Mouse (Mus musculus) limb, embryonic 10.5 days (tissue): ENCODE results near the gene Gpx8. TPM values are rescaled to one million over a fixed set of nuclear protein-coding genes. Genes with fewer than 3 reads are reported as not detected.
"Not testable (repeated sequence)": the region's sequence is repeated elsewhere in the genome, so short reads cannot be mapped to it uniquely, and the experiment has no call there.

Experiments
- DNase-seq: peaks from one replicate; pipeline ENCODE4 v3.0.0-alpha.2; 2017; ENCODE audit warnings: low spot score
- H3K27ac ChIP-seq: fragments of 300-500 bp; sonication (generic); 2 replicates; pipeline ENCODE4 v1.5.1; 2016; ENCODE audit warnings: mild to moderate bottlenecking
- H3K27me3 ChIP-seq: fragments of 300-500 bp; sonication (generic); 2 replicates; pipeline ENCODE4 v1.6.1; 2016; ENCODE audit warnings: low read depth, mild to moderate bottlenecking; ENCODE audit not compliant: poor library complexity, severe bottlenecking
- H3K36me3 ChIP-seq: fragments of 300-500 bp; sonication (generic); 2 replicates; pipeline ENCODE4 v1.6.1; 2016; ENCODE audit warnings: mild to moderate bottlenecking, moderate library complexity
- H3K4me1 ChIP-seq: fragments of 300-500 bp; sonication (generic); 2 replicates; pipeline ENCODE4 v1.6.1; 2016
- H3K4me3 ChIP-seq: fragments of 300-500 bp; sonication (generic); 2 replicates; pipeline ENCODE4 v1.5.1; 2016; ENCODE audit warnings: mild to moderate bottlenecking, moderate library complexity
- H3K9me3 ChIP-seq: fragments of 300-500 bp; sonication (generic); replicated peaks from 2 replicates; pipeline ENCODE4 v1.6.1; 2016; ENCODE audit warnings: mild to moderate bottlenecking
- WGBS: fragments of 180-500 bp; shearing (Covaris S2); methylation state at CpG from one replicate; pipeline ENCODE4 v1.1.7; 2016; 5-methylcytosine and 5-hydroxymethylcytosine counted together
- microRNA counts: library from miRNA; unstranded; fragments of <30 nt; microRNA quantifications from one replicate; lab custom pipeline; 2017
- microRNA-seq: library from miRNA; unstranded; fragments of <30 nt; microRNA quantifications from one replicate; pipeline ENCODE4, GENCODE M21; 2017
- polyA plus RNA-seq: library from polyadenylated mRNA; unstranded; fragments of >200 nt; fragmentation: Nextera tagmentation; extraction: Ambion mirVana; gene quantifications from 2 replicates; pipeline ENCODE4 v1.2.1, GENCODE M21; 2016

Gpx8 gene
- polyA plus RNA-seq, 1 experiment from 2014 or later: 98.7 TPM

DNA sequence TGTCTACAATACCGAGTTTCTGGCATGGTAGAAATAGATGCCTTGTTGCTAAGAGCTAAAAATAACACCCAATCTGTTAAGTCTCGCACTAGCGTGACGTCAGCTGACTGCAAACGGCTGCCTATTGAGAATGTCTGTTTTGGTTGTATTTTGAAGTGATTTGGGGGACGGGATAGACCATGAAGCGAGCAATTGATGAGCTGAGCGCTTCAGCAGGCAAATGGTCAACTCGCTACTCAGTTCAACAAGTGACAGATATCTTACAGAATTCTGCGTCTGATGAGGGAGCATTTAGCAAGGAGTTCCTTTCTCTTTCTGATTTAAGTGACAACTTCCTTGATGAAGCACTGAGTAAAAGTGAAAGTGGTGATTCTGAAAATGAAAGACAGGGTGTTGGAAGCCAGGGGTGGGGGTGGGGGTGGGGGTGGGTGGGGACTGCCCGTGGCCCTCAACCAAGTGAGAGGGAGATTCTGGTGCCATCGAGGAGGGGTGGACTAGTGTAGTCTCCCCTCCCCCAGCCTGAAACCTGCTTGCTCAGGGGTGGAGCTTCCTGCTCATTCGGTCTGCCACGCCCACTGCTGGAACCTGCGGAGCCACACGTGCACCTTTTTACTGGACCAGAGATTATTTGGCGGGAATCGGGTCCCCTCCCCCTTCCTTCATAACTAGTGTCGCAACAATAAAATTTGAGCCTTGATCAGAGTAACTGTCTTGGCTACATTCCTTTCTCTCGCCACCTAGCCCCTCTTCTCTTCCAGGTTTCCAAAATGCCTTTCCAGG is 32.8 kb downstream of the Gpx8 start:
- not testable (repeated sequence) for H3K27me3 ChIP-seq, H3K36me3 ChIP-seq, H3K27ac ChIP-seq, H3K4me3 ChIP-seq, H3K4me1 ChIP-seq, H3K9me3 ChIP-seq, DNase-seq
- 55% methylated on average over 20 of the region's 20 CpGs for WGBS

- DNase-seq: no peak
- Histone ChIP-seq H3K36me3 (no peaks in the 10 kb centered on the region), H3K9me3 (no peaks in the 10 kb centered on the region), H3K4me3 (no peak overlapping the region), H3K27ac (no peak overlapping the region), H3K27me3 (no peaks in the 10 kb centered on the region), H3K4me1 (no peaks in the 10 kb centered on the region)
- 87% methylated on average over 6 of the region's 6 CpGs for WGBS
These were observed 33.5 kb downstream of the Gpx8 start for GRCm38 (mm10) chr13:113012683-113013082.

- 69% methylated on average over 9 of the region's 9 CpGs for WGBS
- Histone ChIP-seq H3K27me3 (peaks cover 54% of the 10 kb centered on the region), H3K9me3 (no peaks in the 10 kb centered on the region), H3K36me3 (no peaks in the 10 kb centered on the region), H3K27ac (no peak overlapping the region), H3K4me3 (no peak overlapping the region), H3K4me1 (peaks cover 9% of the 10 kb centered on the region)
- peak; percentile 29 for DNase-seq
These were observed 45.5 kb downstream of the Gpx8 start for GRCm38 (mm10) chr13:113000576-113001318.

DNA sequence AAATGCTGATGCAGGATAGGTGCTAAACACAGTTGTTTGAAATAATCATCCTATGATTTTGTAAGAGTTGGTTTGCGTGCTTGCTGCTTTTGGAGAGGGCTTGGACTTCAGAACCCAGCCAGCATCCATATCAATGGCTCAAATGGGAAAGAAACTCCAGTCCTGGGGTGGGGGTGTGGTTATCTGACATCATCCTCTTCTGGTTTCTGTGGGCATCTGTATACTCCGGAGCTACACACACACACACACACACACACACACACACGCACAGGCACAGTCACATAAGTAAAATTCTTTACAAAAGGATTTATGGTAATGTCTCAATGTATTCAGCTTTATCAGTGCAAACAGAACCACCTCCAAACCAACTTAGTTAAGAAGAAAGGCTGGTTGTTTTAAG is 46.1 kb downstream of the Gpx8 start:
- peaks cover 9% of the 10 kb centered on the region for H3K4me1 ChIP-seq
- no peak overlapping the region for H3K4me3 ChIP-seq
- no peak overlapping the region for H3K27ac ChIP-seq
- DNase-seq: peak; percentile 19
- H3K27me3 ChIP-seq: peaks cover 61% of the 10 kb centered on the region
- no peaks in the 10 kb centered on the region for H3K36me3 ChIP-seq
- H3K9me3 ChIP-seq: no peaks in the 10 kb centered on the region
- WGBS: 87% methylated on average over 3 of the region's 3 CpGs

- under 1% methylated on average over 46 of the region's 46 CpGs for WGBS
- Histone ChIP-seq H3K4me1 (peaks cover 17% of the 10 kb centered on the region), H3K9me3 (no peaks in the 10 kb centered on the region), H3K36me3 (no peaks in the 10 kb centered on the region), H3K27ac (peak overlapping the region; percentile 6; the same call in 1 of the 2 replicates), H3K27me3 (peaks cover 75% of the 10 kb centered on the region), H3K4me3 (peak overlapping the region; percentile 49)
- peak; percentile 67 for DNase-seq
These were observed 47.6 kb downstream of the Gpx8 start for GRCm38 (mm10) chr13:112998427-112999201.

DNA sequence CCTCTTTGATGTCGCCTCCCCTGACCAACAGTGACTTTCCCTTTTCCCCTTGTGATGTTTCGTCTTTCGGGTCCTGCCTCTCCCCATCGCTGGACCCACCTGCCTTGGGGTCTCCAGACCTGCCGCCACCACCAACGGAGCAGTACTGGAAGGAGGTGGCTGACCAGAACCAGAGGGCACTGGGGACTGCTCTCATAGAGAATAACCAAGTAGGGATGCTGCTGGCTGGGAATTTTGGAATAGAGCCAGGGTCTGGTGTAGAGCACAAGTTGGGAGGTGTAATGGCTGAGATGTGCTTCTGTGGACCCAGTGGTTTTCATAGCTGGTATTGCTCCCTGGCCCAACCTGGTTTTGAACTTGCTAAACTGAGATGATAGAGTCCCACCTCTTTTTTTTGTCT is 48.8 kb downstream of the Gpx8 start:
- DNase-seq: no peak

GRCm38 (mm10) chr13:112996407-112996806 is 49.8 kb downstream of the Gpx8 start:
- Histone ChIP-seq H3K9me3 (no peaks in the 10 kb centered on the region), H3K36me3 (no peaks in the 10 kb centered on the region), H3K27me3 (peaks cover 96% of the 10 kb centered on the region), H3K27ac (no peak overlapping the region), H3K4me1 (peaks cover 23% of the 10 kb centered on the region), H3K4me3 (no peak overlapping the region)
- 72% methylated on average over 4 of the region's 4 CpGs for WGBS
- no peak for DNase-seq

More for the DNA sequence above, 48.8 kb downstream of the Gpx8 start:
- no peak overlapping the region for H3K27ac ChIP-seq
- peaks cover 23% of the 10 kb centered on the region for H3K4me1 ChIP-seq
- H3K27me3 ChIP-seq: peaks cover 88% of the 10 kb centered on the region
- 65% methylated on average over 6 of the region's 6 CpGs for WGBS
- H3K36me3 ChIP-seq: no peaks in the 10 kb centered on the region
- H3K4me3 ChIP-seq: no peak overlapping the region
- no peaks in the 10 kb centered on the region for H3K9me3 ChIP-seq

DNA sequence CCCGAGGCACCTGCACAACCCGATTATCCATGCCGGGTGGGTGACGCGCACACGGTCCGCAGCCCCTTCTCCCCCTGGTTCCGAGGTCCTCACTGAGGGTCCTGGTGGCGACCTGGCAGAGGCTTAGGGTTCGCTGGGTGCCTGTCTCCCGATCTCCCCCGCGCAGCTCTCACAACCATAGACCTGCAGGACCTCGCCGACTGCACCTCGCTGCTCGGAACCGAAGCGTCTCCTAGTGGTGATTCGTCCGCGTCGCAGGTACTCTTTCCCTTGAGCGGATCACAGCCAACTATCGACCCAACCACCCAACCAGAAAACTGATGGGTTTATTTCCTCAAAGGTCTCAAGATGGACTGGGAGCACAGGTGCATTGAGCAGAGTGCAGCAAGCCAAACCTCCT is 52.0 kb downstream of the Gpx8 start:
- Histone ChIP-seq H3K36me3 (no peaks in the 10 kb centered on the region), H3K27ac (no peak overlapping the region), H3K4me3 (peak overlapping the region; percentile 56), H3K4me1 (peaks cover 38% of the 10 kb centered on the region), H3K9me3 (no peaks in the 10 kb centered on the region), H3K27me3 (peaks cover 98% of the 10 kb centered on the region)
- WGBS: under 1% methylated on average over 25 of the region's 25 CpGs
- peak; percentile 71 for DNase-seq

DNA sequence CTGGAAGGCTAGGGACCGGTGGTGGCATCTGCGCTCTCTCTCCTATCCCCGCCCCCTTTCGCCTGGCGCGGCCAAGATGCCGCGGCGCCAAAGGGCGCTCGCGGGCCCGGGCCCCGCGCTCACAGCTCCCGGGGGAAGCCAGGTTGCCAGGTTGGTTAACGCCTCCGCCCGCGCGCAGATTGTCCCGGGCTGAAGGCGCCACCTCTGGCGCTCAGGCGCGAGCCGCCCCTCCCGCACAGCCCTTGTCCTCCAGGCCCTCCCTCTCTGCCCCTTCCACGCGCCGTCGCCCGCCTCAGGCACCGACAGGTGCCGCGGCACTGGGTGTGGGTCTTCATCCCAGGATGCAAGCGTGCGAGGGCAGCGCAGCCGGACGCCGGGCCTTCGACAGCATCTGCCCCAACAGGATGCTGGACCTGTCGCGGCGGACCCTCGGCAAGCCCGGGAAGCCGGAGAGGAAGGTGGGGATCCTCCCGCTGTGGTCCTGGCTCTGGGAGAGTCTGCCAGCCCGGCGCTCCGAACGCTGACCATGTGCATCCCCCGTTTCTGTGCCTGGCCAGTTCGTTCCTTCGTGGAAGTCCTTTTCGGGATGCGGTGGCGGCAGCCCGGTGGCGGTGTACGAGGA is 52.6 kb downstream of the Gpx8 start, which contains the start of gene Mcidas:
TSS of gene Mcidas (plus strand) at position 315 of the 622 bp plus-strand sequence.
- peaks cover 98% of the 10 kb centered on the region for H3K27me3 ChIP-seq
- no peaks in the 10 kb centered on the region for H3K9me3 ChIP-seq
- under 1% methylated on average over 63 of the region's 63 CpGs for WGBS
- H3K4me3 ChIP-seq: peak within 1 kb of the TSS; percentile 56
- DNase-seq: peak; percentile 61
- no peaks in the 10 kb centered on the region for H3K36me3 ChIP-seq
- H3K27ac ChIP-seq: no peak within 1 kb of the TSS
- H3K4me1 ChIP-seq: peaks cover 39% of the 10 kb centered on the region

MicroRNAs within 50 kb of the gene (microRNA counts, 519-probe panel; counts per million panel counts)
- microRNA mmu-miR-449a (lab: Ali Mortazavi, UCI): 684 counts per million, percentile 72 among the panel's probes with 10 or more counts
- microRNA mmu-miR-449b (lab: Ali Mortazavi, UCI): 684 counts per million, percentile 72 among the panel's probes with 10 or more counts
- microRNA mmu-miR-449c (lab: Ali Mortazavi, UCI): 684 counts per million, percentile 72 among the panel's probes with 10 or more counts

Small RNA genes lying within 50 kb of the gene (microRNA-seq; reads per million reads assigned to microRNA genes)
- gene Mir449a (27.0 reads per million, percentile 33 among the genes with 10 or more reads in this experiment), gene Mir449b (not detected), gene Mir449c (not detected)

Other genes starting within 250 kb of the Gpx8 start
- gene Plpp1, start 245.6 kb downstream of the Gpx8 start, polyA plus RNA-seq: 17.6 and 22.5 TPM in 2 replicates
- 94.5 and 106 TPM in 2 replicates for gene Mtrex, start 119.0 kb downstream of the Gpx8 start, polyA plus RNA-seq
- 28.1 and 35.0 TPM in 2 replicates for gene Dhx29, start 119.0 kb downstream of the Gpx8 start, polyA plus RNA-seq
- 0.20 TPM in 1 of 2 replicates, not detected in the other for gene Ccno, start 58.6 kb downstream of the Gpx8 start, polyA plus RNA-seq
- gene Mcidas, start 52.6 kb downstream of the Gpx8 start, polyA plus RNA-seq: not detected in 2 replicates
- not detected in 2 replicates for gene Cdc20b, start 11.3 kb downstream of the Gpx8 start, polyA plus RNA-seq
- not detected in 2 replicates for gene Gzma, start 54.6 kb upstream of the Gpx8 start, polyA plus RNA-seq
- gene Esm1, start 163.2 kb upstream of the Gpx8 start, polyA plus RNA-seq: 2.9 and 4.2 TPM in 2 replicates
- gene Gzmk, start 179.5 kb upstream of the Gpx8 start, polyA plus RNA-seq: not detected in 2 replicates
- gene BC067074, start 246.7 kb upstream of the Gpx8 start, polyA plus RNA-seq: 3.6 and 7.5 TPM in 2 replicates